Mouse (Mus musculus) NIH3T3 (cell line): ENCODE results near the gene Trp53bp2.

ENCODE experiments used
- DNase-seq: peaks from one replicate; pipeline ENCODE4 v3.0.0-alpha.2; 2012; ENCODE audit warnings: low read depth

Trp53bp2 gene

GRCm38 (mm10) chr1:182409401-182410173 is 615 bp downstream of the Trp53bp2 start:
- DNase-seq: peak; percentile 28

GRCm38 (mm10) chr1:182412586-182413270 is 3.8 kb downstream of the Trp53bp2 start:
- DNase-seq: peak; percentile 21

GRCm38 (mm10) chr1:182419481-182419880 is 10.5 kb downstream of the Trp53bp2 start:
- DNase-seq: no peak

- no peak for DNase-seq
Observed at GRCm38 (mm10) chr1:182424274-182424673, 15.3 kb downstream of the Trp53bp2 start.

- no peak for DNase-seq
Observed at GRCm38 (mm10) chr1:182425176-182425575, 16.2 kb downstream of the Trp53bp2 start.

- no peak for DNase-seq
Observed at GRCm38 (mm10) chr1:182426444-182426843, 17.5 kb downstream of the Trp53bp2 start.

- peak; percentile 40 for DNase-seq
Observed at GRCm38 (mm10) chr1:182427426-182427825, 18.5 kb downstream of the Trp53bp2 start.

GRCm38 (mm10) chr1:182429826-182430225 is 20.9 kb downstream of the Trp53bp2 start:
- DNase-seq: no peak

GRCm38 (mm10) chr1:182430676-182431075 is 21.7 kb downstream of the Trp53bp2 start:
- DNase-seq: no peak

- DNase-seq: no peak
Observed at GRCm38 (mm10) chr1:182432059-182432458, 23.1 kb downstream of the Trp53bp2 start.

GRCm38 (mm10) chr1:182436746-182437145 is 27.8 kb downstream of the Trp53bp2 start:
- no peak for DNase-seq

GRCm38 (mm10) chr1:182439546-182440222 is 30.7 kb downstream of the Trp53bp2 start:
- DNase-seq: peak; percentile 96

GRCm38 (mm10) chr1:182441791-182442473 is 33.0 kb downstream of the Trp53bp2 start:
- no peak for DNase-seq

- DNase-seq: no peak
Observed at GRCm38 (mm10) chr1:182444116-182444515, 35.1 kb downstream of the Trp53bp2 start.

- no peak for DNase-seq
Observed at GRCm38 (mm10) chr1:182448276-182449035, 39.5 kb downstream of the Trp53bp2 start.

GRCm38 (mm10) chr1:182452473-182452872 is 43.5 kb downstream of the Trp53bp2 start:
- DNase-seq: no peak

GRCm38 (mm10) chr1:182455080-182455479 is 46.1 kb downstream of the Trp53bp2 start:
- DNase-seq: no peak

- no peak for DNase-seq
Observed at GRCm38 (mm10) chr1:182458556-182458955, 49.6 kb downstream of the Trp53bp2 start.

- DNase-seq: no peak
Observed at GRCm38 (mm10) chr1:182459436-182459835, 50.5 kb downstream of the Trp53bp2 start.

GRCm38 (mm10) chr1:182460291-182461244 is 51.6 kb downstream of the Trp53bp2 start:
- peak; percentile 20 for DNase-seq
